Mouse (Mus musculus): ENCODE measurements around the gene Olfr484.
"Not testable (repeated sequence)": the region's sequence is repeated elsewhere in the genome, so short reads cannot be mapped to it uniquely, and the experiment has no call there.

Gene Olfr484

DNA sequence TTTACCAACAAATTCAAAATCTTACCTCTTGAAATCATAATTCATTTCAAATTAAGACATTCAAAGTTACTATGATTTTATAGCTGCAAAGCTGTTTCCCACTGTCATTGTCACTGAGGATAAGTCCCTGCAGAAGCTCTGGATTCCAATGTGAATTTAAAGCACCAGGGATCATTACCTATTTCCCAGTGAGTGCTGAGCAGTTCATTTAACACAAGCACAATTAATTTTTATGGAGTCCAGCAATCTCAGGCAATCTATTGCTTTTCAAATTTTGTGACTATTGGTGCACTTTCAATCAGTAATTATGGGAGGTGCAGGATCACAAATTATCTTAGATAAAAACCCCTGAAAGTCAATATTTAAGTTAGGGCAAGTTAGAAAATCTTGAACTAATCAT lies at the start of gene Olfr484:
TSS of gene Olfr484 (minus strand) at position 101 of the 400 bp plus-strand sequence.
- DNase-seq (ENCODE audit: low spot score in 2 of 2), result no peak

DNA sequence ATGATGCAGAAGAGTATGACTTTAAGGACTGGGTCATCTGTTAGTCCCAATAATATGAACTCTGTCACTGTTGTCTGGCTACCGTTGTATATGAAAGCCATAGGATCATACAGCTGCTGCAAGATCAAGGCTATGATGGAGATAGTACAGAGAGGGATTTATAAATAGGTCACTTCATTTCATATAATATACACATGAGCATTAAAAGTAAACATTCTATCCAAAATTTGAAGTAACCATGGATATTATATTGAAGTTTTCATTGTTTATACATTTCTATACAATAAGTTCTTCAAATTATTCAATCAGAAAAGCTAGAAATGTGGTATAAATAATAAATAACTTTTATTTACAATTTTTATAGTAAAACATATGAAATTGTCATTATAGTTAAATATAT lies 45.4 kb upstream of the Olfr484 start, which contains the start of gene Olfr486:
TSS of gene Olfr486 (minus strand) at position 101 of the 400 bp plus-strand sequence.
- not testable (repeated sequence) for DNase-seq (ENCODE audit: low spot score in 2 of 2)

DNA sequence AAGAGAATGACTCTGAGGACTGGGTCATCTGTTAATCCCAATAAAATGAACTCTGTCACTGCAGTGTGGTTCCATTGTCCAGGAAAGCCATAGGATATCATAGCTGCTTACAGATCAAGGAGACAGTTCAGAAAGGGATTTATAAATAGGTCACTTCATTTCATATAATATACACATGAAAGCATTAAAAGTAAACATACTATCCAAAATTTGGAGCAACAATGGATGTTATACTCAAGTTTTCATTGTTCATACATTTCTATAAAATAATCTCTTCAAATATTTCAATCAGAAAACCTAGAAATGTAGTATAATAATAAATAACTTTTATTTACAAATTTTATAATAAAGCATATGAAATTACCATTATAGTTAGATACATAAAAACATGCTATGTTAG lies 32.5 kb upstream of the Olfr484 start, which contains the start of gene Olfr485:
TSS of gene Olfr485 (minus strand) at position 101 of the 400 bp plus-strand sequence.
- no peak for DNase-seq (ENCODE audit: low spot score in 2 of 2)

DNA sequence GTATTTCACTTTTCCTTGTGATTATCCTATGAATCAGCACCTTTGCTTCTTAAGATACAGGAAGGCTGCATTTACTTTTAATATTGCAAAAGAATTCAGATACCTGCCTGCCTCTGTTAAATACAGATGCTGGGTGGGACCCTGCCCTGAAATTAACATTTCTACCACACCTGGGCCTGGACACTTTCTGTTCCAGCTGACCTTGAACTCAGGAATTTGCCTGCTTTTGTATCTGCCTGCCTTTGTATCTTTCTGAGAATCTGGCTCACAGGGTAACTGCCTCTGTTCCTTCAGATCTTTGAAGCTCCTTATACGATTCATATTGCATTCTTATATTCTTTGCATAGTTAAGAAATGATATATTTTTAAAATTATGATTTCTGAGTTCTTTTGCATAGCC lies 5.8 kb downstream of the Olfr484 start:
- DNase-seq (ENCODE audit: low spot score in 2 of 2), result no peak

DNA sequence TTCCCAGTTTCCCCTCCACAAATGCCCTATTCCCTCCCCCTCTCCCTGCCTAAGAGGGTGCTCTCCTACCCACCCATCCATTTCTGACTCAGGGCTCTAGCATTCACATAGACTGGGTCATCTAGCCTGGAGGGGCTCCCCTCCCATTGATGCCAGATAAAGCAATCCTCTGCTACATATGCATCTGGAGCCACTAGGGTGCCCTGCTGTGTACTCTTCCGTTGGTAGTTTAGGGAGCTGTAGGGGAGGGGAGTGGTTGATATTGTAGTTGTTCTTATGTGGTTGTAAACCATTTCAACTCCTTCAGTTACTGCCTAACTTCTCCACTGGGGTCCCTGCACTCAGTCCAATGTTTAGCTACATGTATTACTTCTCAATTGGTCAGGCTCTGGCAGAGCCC lies 6.6 kb downstream of the Olfr484 start:
- DNase-seq (ENCODE audit: low spot score in 2 of 2), result no peak

DNA sequence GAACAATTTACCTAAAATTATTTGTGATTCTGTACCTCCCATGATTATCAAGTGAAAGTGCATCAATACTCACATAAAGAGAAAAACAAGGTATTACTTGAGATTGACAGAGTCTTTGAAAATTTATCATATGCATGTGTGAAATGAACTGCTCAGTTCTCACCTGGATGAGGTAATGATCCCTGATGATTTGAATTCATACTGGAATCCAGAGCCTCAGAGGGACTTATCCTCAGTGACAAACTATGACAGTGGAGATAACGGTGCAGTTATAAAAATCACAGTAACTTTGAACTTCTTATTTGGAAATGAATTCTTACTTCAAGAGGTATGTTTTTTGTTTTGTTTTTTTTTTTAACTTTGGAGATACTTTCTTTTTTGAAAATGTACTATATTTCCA lies 26.7 kb downstream of the Olfr484 start, which contains the start of gene Olfr483:
TSS of gene Olfr483 (plus strand) at position 301 of the 400 bp plus-strand sequence.
- no peak for DNase-seq (ENCODE audit: low spot score in 2 of 2)

DNA sequence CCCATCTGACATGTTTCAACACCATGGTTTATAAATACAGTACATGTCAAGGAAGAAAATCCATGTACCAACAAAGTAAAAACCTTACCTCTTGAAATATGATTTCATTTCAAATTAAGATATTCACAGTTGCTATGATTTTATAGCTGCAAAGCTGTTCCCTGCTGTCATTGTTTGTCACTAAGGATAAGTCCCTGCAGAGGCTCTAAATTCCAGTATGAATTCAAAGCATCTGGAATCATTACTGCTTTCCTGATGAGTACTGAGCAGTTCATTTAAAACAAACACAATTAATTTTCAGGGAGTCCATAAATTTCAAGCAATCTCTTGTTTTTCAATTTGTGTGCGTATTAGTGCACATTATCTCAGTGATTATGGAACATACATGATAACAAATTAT lies 29.8 kb downstream of the Olfr484 start, which contains the start of gene Olfr482:
TSS of gene Olfr482 (minus strand) at position 101 of the 400 bp plus-strand sequence.
- no peak for DNase-seq (ENCODE audit: low spot score in 2 of 2)

DNA sequence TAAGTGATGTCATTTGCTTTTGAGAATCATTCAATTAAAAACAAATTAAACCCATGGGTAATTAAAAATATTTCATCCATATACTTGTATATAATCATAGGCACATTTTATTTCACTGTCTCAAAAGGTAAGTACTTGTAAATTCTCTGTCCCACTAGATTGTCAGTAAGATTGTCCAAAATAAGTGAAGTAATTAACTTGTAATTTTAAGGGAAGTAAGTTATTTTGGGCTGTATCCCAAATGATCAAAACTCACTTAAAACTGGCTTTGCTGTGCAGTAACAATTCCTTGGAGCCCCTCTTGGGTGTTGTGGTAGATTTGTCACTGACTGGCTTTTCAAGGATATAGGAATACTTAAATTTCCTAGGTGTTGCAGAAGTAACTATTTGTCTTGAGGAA lies 47.7 kb downstream of the Olfr484 start, which contains the start of gene Olfr481:
TSS of gene Olfr481 (plus strand) at position 301 of the 400 bp plus-strand sequence.
- no peak for DNase-seq (ENCODE audit: low spot score in 2 of 2)
